Mouse (Mus musculus): Measurements from ENCODE around the gene Dmwd. TPM values are rescaled to one million over a fixed set of nuclear protein-coding genes. Genes with fewer than 3 reads are reported as not detected.
"Not testable (repeated sequence)": the region's sequence is repeated elsewhere in the genome, so short reads cannot be mapped to it uniquely, and the experiment has no call there.

Dmwd gene
- polyA plus RNA-seq, 1 experiment: 174 TPM

- no peak for DNase-seq (ENCODE audit: extremely low spot score in 1 of 2, low spot score in 1 of 2)
These were observed 6.5 kb upstream of the Dmwd start for GRCm38 (mm10) chr7:19069500-19069899.

- DNase-seq (ENCODE audit: extremely low spot score in 1 of 2, low spot score in 1 of 2): not testable (repeated sequence)
These were observed 5.0 kb upstream of the Dmwd start for GRCm38 (mm10) chr7:19071024-19071423.

GRCm38 (mm10) chr7:19073504-19073903 lies 2.5 kb upstream of the Dmwd start:
- peak in 1 of 2 experiments; percentile 56 for DNase-seq (ENCODE audit: extremely low spot score in 1 of 2, low spot score in 1 of 2)

- no peak for DNase-seq (ENCODE audit: extremely low spot score in 1 of 2, low spot score in 1 of 2)
These were observed 1.5 kb upstream of the Dmwd start for GRCm38 (mm10) chr7:19074494-19074893.

- no peak for DNase-seq (ENCODE audit: extremely low spot score in 1 of 2, low spot score in 1 of 2)
These were observed 796 bp upstream of the Dmwd start for GRCm38 (mm10) chr7:19075231-19075630.

GRCm38 (mm10) chr7:19076586-19076991 lies 562 bp downstream of the Dmwd start:
- no peak for DNase-seq (ENCODE audit: extremely low spot score in 1 of 2, low spot score in 1 of 2)

GRCm38 (mm10) chr7:19077761-19078160 lies 1.7 kb downstream of the Dmwd start:
- no peak for DNase-seq (ENCODE audit: extremely low spot score in 1 of 2, low spot score in 1 of 2)

GRCm38 (mm10) chr7:19078732-19079131 lies 2.7 kb downstream of the Dmwd start:
- no peak for DNase-seq (ENCODE audit: extremely low spot score in 1 of 2, low spot score in 1 of 2)

- DNase-seq (ENCODE audit: extremely low spot score in 1 of 2, low spot score in 1 of 2): no peak
These were observed 4.5 kb downstream of the Dmwd start for GRCm38 (mm10) chr7:19080451-19080950.

GRCm38 (mm10) chr7:19082171-19082570 lies 6.1 kb downstream of the Dmwd start:
- no peak for DNase-seq (ENCODE audit: extremely low spot score in 1 of 2, low spot score in 1 of 2)

- no peak for DNase-seq (ENCODE audit: extremely low spot score in 1 of 2, low spot score in 1 of 2)
These were observed 7.1 kb downstream of the Dmwd start for GRCm38 (mm10) chr7:19083096-19083495.

- DNase-seq (ENCODE audit: extremely low spot score in 1 of 2, low spot score in 1 of 2): no peak
These were observed 7.7 kb downstream of the Dmwd start, which contains the start of gene Dmpk for GRCm38 (mm10) chr7:19083701-19084100. TSS of gene Dmpk (plus strand) at chr7:19083849.

- no peak for DNase-seq (ENCODE audit: extremely low spot score in 1 of 2, low spot score in 1 of 2)
These were observed 8.3 kb downstream of the Dmwd start for GRCm38 (mm10) chr7:19084277-19084771.

- DNase-seq (ENCODE audit: extremely low spot score in 1 of 2, low spot score in 1 of 2): no peak
These were observed 9.0 kb downstream of the Dmwd start for GRCm38 (mm10) chr7:19084921-19085473.

GRCm38 (mm10) chr7:19085495-19085894 lies 9.5 kb downstream of the Dmwd start:
- no peak for DNase-seq (ENCODE audit: extremely low spot score in 1 of 2, low spot score in 1 of 2)

GRCm38 (mm10) chr7:19086042-19086441 lies 10.0 kb downstream of the Dmwd start:
- no peak for DNase-seq (ENCODE audit: extremely low spot score in 1 of 2, low spot score in 1 of 2)

GRCm38 (mm10) chr7:19086760-19087159 lies 10.7 kb downstream of the Dmwd start:
- DNase-seq (ENCODE audit: extremely low spot score in 1 of 2, low spot score in 1 of 2): no peak

GRCm38 (mm10) chr7:19088813-19089212 lies 12.8 kb downstream of the Dmwd start:
- DNase-seq (ENCODE audit: extremely low spot score in 1 of 2, low spot score in 1 of 2): peak in 1 of 2 experiments; percentile 63

GRCm38 (mm10) chr7:19091913-19092312 lies 15.9 kb downstream of the Dmwd start:
- no peak for DNase-seq (ENCODE audit: extremely low spot score in 1 of 2, low spot score in 1 of 2)

- DNase-seq (ENCODE audit: extremely low spot score in 1 of 2, low spot score in 1 of 2): no peak
These were observed 16.6 kb downstream of the Dmwd start for GRCm38 (mm10) chr7:19092381-19093173.

- peak in 1 of 2 experiments; percentile 81 for DNase-seq (ENCODE audit: extremely low spot score in 1 of 2, low spot score in 1 of 2)
These were observed 17.1 kb downstream of the Dmwd start for GRCm38 (mm10) chr7:19093174-19093521.
